Mouse (Mus musculus) kidney, adult 8-10 months (tissue): Measurements from ENCODE around the gene Hypk.

Source experiments
- DNase-seq, 2 experiments: peaks; one replicate each; pipeline ENCODE4 v3.0.0; 2022

Gene Hypk

DNA sequence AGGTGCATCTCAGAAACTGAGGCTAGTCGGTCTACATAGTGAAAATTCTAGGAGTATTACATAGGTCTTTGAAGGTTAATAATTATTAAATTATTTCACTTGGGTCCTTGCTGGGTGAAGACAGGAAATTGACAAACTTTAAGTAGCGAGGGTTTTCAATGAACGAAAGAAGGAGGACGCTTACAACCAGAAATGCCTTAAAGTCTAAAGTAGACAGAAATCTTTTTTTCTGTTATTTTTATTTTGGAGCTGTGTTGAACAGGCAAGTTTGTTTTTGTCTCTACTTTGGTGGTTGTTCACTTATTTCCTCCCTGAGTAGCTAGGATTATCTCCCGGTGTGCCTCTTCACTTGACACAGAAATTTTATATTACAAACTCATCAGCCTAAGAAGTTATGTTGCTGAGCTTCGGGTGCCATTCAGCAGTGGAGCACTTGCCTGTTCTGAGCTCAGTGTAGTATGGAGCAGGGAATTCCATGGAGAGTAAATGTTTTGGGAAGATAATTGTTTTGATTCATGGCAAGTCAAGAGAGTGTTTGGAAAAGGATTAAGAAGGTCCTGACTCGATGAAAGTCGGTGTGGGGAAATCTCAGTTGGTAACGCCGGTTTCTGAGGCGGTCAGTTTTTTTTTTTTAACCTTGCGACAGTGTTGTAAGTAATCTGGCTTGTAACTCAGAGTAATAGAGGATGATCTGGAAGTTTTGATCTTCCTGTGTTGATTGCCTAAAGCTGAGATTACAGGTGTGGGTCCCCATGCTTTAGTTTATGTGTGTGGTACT lies 54.3 kb downstream of the Hypk start:
- DNase-seq = no peak

GRCm38 (mm10) chr2:121507951-121508330 lies 54.9 kb downstream of the Hypk start:
- no peak for DNase-seq
